Mouse (Mus musculus) spleen, adult 2 months (tissue): Measurements from ENCODE around the gene Plch2.

Experiments used
- CTCF ChIP-seq: fragments of 200-500 bp; IDR thresholded peaks from 2 replicates; pipeline ENCODE4 v1.5.1; 2011; ENCODE audit warnings: mild to moderate bottlenecking, inconsistent platforms; ENCODE audit not compliant: insufficient read depth, insufficient read length, insufficient replicate concordance; ENCODE audit errors: extremely low read depth
- POLR2A ChIP-seq: fragments of 200-500 bp; IDR thresholded peaks from 2 replicates; pipeline ENCODE4 v1.6.1; 2011; ENCODE audit warnings: low read depth, low read length, inconsistent platforms

- no peak for TF ChIP-seq CTCF
- TF ChIP-seq POLR2A, result no peak
These were observed 16.4 kb downstream of the Plch2 start for GRCm38 (mm10) chr4:155040197-155040596.
